Mouse (Mus musculus) kidney, postnatal 25 days (tissue): ENCODE data around the gene Ehd1.
"Not testable (repeated sequence)": the region's sequence is repeated elsewhere in the genome, so short reads cannot be mapped to it uniquely, and the experiment has no call there.

Source experiments
- DNase-seq, 2 experiments: peaks; one replicate each; pipeline ENCODE4 v3.0.0; 2021; ENCODE audit warnings: mixed read lengths in 2 of 2

The Ehd1 gene

DNA sequence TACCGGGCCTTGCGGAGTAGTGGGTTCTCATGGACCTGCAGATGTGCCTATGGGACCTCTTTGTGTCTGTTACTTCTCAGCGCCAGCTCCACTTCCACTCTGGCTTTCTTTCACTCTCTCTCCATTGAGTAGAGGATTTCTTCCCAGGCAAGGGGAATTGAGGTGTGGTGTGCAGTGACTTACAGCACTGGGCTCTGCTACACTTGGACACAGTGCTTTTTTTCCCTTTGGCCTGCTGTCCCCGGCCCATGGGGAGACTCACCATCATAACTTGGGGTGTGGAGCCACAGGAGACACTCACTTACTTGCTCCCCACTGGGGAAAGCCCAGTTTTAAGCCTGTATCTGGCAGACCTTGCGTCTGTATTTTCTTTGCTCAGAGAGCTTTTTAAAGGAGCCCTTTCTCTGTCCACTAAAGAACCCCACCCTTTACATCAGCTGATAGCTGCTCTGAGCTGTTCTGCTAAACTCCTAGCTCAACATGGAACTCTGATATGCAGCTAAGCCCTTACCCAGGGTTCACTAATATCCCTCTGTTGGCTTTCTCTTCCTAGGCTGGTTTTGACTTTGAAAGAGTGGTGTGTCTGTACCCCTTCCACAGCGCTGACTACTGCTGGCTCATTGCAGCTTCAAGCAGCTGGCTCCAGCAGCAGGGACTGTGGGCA is 3.1 kb downstream of the Ehd1 start:
- no peak for DNase-seq

DNA sequence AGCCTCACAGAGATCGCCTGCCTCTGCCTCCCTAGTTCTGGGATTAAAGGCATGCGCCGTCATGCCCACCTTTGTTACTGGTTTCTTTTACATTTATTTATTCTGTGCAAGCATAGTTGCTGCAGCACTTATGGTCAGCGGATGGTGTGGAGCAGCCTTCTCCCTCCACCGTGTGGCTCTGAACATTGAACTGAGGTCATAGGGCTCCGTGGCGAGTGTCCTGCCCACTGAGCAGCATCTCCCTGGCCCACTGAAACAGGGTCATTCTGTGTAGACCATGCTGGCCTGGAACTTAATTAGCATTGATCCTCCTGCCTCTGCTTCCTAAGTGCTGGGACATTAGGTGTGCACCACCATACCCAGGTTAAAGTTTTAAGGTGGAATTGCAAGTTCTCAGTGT is 4.0 kb downstream of the Ehd1 start:
- DNase-seq: peak; percentile 56 to 81

DNA sequence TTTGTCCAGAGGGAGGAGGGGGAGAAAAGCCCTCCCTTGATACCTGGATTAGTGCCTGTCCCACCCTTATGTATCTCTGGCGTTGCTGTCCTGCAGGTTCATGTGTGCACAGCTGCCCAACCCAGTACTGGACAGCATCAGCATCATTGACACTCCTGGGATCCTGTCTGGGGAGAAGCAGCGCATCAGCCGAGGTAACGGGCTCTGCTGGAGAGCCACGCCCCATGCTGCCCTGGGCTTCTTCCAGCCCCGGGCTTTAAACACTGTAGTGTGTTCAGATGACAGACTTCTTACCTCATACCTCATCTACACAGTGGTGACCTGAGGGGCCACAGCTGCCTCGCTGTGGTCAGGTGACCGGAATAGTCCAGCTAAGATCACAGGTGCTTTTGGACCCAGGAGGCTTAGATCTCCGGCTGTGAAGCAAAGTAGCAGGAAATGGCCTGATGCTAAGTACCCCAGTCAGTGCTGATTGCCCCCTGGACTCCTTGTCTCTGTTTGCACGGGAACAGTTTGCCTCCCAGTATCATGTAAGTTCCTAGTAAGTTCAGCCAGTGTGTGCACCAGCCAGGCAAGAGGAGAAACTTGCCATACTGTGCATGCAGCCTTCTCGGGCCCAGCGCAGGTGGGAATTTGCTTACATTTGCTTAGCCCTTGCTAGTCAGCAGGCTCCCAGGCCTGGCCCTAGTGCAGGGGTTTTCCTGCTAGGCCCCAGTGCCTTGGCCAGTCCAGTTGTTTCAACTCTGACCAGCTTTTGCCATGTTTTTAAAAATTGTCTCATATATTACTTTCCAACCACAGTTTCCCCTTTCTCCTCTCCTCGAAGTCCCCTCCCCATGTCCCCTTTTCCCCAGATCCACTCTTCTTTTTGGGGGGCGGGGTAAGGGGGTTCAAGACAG is 4.8 kb downstream of the Ehd1 start:
- no peak for DNase-seq

DNA sequence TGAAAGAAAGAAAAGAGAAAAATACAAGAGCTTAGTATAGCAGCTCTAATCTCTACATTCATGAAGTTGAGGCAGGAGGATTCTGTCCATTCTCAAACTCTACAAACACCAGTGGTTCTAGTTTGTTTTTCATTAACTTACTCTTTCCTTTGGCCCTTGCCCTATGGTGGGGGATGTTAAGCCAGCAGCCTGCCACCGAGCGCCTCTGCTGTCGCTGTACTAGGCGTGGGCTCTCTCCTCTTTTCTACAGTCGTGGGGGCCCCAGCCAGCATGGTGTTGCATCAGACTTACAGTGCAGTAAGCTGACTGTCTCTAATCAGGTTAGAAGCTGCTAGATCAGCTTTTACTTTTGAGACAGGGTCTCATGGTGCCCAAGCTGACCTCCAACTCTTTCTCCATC is 6.5 kb downstream of the Ehd1 start:
- DNase-seq: peak; percentile 60 to 65

DNA sequence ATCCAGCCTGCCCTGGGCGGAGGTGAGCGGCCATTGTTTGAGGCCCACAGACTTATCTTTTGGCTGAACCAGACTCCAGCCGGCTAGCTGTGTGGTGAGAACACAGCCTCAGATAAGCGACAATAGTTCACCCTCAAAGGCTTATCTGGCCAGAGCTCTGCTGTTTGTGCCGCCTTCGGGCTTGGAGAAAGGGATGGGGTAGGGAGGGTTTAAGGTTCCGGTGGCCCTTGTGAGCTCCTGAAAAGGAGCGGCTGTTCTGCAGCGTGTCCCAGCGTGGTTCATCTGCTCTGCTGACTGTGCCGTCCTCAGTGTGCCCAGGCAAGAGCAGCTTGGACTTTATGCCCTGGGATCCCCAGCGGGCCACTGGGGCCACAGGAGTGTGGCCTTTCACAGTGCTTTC is 8.0 kb downstream of the Ehd1 start:
- peak; percentile 48 to 80 for DNase-seq

DNA sequence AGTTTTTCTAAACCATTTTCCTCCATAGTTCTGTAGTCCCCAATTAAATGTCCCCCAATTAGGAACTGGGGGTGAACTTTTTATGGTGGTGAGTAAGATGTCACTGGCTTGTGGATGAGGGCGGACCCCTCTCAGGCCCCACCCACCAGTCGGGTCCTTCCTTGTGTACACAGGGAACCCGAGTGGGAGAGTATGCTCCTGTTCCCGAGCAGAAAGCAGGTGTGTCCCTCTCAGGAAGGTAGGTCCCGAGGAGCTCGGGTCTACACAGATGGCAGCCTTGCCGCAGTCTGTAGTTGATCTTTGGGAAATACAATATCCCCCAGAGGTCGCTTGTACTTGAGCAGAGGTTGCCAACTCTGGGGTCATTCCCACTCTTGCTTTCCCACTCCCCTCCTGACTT is 8.7 kb downstream of the Ehd1 start:
- no peak for DNase-seq

DNA sequence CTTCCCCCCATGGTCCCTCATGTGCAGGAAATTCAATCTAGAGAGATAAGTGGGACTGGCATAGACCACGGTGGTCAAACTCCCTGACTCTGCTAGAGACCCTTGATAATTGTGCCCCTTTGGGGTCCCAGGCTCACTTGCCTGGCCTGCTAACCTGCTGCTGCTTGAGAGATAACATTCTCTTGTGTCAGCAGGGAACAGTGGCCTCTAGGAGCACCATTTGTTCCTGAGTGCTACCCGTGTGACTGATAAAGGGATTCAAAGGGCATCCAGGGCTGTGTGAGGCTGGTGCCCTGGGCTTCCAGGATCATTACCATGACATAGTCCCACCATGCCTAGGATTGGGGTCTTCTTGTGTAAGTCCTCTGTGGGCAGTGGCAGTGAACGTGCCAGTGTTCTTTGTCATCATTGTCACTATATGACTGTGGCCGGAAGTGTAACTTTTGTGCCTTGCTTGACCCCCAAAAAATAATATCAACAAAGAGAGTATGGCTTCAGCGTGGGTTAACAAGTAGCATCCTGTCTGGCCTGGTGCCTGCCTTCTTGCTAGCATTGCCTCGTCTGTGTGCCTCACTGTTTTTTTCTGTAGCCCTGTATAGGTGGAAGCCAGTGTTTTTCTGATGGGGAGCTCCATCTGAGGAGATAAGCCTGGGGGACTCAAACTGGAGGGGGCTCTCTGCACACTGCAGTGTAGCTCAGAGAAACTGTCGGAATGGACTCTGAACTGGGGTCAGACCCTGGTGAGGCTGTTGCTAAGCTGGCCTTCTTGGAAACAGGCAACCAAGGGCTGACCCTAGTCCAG is 9.3 kb downstream of the Ehd1 start:
- DNase-seq: peak; percentile 58 to 70

DNA sequence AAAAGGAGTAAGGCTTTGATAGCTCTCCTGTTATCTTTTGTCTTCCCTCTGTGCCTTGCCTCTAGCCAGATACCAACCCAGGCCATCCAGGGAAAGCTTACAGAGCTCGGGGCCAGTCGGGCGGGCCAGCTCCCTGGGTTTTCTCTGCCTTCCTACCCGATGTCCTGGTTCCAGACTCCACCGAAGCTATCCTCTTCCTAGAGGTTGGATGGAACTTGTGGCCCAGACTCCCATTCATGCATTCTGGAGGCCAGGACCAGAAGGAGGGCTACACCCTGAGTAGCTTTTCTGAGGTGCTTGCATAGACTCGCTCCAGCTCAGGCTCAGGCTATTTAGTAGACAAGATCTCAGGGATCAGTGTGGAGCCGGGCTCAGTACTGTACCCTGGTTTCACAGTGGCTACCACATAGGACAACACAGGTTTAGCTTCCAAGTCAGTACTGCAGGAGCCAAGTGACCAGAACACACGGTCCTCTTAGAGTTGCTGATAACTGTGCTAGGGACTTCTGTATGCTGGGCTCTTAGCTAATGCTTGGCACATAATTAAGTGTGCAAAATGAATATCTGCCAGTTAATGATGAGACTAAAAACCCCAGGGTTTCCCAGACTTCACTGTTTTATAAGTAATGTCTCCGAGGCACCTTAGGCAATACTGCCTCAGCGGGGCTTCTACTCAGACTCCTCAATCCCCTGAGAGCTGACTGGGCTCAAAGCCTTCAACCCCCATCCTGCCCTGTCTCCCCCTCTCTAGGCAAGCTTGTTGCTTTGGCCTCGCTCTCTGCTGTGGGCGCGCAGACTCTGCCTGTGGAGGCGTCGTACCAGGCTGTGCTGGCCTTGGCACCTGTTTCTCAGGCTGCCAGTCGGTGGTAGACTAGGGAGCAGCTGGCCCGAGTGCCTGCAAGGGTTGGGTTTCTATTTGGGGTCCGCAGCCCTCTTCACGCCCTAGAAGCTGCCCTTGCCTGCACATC is 10.2 kb downstream of the Ehd1 start:
- peak in 1 of 2 experiments; percentile 46 for DNase-seq

DNA sequence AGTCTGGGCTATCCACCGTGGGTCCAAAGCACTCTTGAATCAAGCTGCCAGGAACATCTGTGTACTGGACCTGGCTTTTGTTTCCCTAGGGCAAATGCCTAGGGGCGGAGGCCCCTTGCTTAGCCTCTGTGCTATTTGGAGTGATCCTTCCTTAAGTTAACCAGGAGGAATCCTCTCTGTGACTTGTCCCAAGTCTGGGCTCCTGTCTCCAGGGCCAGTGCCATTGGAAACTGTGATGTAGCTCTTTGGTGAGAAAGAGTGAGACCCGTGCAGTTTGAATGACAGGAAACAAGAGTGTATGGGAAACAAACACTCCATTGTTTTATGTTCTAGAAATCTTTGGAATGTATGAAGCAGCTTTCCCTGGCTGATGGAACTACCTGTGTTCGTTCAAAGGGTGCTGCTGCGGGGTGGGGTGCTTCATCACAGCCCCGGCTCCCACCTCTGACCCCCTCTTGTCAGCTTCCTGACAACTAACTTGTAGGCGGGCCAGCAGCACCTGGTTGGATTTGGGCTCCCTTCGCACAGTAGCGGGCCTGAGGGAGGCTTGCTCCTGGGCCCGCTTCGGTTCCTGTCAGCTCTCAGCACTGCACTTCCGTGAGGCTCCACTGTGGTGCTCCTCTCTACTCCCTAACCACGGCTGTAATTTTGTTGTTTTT is 11.8 kb downstream of the Ehd1 start:
- DNase-seq: no peak

DNA sequence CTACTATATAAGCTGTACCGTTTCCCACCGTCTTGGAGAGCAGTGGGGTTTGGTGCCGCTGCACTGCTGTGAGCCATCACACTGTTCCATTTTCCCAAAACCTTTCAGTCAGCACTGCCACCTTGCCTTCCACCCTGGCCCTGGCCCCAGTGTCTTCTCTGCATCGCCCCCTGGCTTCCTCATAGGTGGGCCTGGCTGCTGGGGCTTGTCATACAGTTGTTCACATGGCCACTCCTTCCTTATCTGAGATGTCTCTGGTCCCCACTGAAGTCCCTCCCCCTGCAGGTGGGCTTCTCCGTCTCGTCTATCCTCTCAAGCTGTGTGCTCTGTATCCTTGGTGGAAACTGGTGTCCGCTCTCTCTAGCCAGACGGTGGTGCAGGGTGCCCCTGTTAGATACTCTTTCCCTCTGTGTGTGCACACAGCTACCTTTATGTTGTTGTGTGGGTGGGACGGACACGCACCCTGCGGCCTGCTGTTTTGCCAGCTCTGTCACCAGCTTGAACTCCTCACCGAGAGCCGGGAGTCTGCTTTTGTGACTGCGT is 13.2 kb downstream of the Ehd1 start:
- DNase-seq: no peak

DNA sequence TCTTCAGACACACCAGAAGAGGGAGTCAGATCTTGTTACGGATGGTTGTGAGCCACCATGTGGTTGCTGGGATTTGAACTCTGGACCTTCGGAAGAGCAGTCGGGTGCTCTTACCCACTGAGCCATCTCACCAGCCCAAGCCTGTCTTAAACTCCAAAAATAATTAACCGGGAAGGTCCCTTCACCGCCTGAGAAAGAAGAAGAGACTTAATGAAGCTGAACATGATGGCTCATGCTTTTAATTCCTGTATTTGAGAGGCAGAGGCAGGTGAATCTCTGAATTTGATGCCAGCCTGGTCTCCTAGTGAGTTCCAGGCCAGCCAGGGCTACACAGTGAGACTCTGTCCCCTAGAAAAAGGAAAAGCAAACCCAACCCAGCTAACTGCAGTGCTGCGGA is 14.2 kb downstream of the Ehd1 start:
- not testable (repeated sequence) for DNase-seq

DNA sequence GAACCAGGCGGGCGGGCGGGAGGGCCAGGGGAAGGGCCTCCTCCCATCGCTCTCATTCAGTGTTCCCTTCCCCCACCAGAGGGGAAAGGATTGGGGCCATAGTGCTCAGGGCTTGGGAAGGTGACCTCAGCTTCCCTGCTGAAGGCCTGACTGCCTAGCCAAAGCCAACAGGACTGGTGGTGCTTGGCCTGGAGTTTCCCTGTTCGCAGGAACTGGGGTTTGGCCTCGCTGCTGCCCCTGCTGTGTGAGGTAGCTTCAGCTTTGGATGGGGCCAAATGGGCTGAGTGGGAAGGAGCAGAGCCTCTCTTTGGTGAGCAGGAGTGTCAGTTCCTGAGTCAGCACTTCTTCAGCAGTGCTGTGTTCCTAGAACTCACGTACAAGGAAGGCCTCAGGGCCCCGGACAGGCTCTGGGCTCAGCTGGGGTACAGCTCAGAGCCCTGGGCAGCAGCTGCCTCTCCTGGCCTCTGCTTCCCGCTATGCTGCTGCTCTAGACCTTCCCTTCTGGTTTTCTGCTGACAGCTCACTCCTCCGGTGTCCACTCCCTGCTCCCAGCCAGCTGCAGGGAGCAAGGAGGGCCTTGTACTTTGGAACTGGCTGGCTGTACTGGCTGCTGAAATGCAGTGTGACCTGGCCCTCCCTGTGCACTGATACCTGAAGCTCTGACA is 14.7 kb downstream of the Ehd1 start:
- DNase-seq: peak; percentile 68 to 93

DNA sequence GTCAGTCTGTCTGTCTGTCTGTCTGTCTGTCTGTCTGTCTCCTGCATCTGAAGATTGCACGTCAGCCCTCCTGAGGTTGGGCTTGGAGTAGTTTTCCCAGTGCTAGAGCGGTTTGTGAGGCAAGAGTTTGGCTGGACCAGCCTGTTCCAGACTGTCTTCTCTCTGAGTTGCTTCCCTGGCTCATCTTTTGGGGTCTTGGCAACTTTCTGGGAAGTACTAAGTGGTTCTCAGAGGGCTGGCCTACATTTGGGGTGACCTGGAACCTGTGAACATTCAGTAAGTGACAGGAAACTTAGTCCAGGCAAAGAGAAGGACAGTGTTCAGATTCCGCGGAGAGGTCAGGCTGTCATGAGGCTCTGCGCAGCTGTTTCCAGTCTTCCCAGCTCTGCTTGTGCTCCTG is 15.7 kb downstream of the Ehd1 start:
- no peak for DNase-seq

DNA sequence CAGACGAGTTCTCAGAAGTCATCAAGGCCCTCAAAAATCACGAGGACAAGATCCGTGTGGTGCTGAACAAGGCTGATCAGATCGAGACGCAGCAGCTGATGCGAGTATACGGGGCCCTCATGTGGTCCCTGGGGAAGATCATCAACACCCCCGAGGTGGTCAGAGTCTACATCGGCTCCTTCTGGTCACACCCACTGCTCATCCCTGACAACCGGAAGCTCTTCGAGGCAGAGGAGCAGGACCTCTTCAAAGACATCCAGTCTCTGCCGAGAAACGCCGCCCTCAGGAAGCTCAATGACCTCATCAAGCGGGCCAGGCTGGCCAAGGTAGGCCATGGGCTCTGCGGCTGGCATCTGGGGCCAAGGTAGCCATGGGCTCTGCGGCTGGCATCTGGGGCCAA is 17.8 kb downstream of the Ehd1 start:
- no peak for DNase-seq

DNA sequence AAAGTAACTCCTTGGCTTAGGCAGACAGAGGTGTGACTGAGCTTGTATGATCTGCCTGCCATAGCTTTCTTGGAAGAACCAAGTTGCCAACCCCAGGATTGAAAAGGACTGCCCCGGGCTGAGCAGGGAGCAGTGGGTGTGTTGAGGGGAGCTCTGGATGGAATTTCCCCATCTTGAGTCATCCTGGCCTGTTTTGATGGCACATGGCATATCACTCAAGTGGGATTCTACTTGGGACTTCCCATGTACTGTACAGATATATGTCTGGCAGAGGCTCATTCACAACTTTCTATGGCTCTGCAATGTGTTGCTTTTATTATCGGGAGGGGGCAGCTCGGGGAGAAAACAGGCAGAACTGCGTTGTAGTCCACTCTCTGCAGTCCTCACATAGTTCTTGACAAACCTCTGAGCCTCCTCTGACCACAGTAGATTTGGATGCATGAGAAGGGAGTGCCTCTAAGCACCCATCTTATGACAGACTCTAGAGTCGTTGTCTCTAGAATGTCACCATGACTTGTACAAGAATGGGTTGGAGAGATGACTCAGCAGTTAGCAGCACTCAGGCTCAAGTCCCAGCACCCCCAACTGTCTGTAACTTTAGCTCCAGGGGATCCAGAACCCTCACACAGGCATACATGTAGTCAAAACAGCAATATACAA is 20.2 kb downstream of the Ehd1 start:
- DNase-seq: no peak

DNA sequence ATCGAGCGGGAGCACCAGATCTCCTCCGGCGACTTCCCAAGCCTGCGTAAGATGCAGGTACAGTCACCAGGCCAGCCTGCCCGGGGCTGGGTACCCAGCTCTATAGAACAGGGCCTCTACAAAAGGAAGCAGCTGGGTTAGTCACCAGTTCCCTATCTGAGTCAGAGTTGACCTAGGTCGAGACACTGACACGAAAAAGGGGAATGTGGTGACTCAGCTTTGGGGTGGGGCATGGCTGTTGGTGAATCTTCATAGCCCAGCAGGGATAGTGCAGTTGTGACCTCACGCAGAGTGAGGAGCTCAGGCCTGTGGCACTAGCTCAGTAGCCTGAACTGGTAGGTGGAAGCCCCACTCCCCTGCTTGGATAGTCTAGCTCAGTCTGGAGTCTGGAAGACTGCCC is 21.1 kb downstream of the Ehd1 start:
- peak; percentile 55 to 63 for DNase-seq

DNA sequence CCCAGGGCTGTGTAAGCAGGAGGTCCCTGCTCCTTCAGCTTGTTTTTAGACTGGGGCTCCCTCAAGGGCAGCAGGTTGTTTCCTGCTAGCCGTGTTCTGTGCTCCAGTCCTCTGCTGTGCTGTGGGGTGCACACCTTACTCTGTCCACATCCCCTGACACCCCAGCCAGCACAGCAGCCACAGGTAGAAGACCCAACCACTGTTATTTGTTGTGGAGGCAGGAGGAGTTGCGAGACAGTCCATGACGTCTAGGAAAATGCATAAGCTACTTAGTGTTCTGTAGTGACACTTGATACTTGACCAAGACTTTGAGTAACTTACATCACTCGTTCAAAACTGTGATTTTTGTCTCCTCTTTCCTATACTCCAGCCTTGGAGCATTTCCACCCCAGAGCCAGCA is 22.5 kb downstream of the Ehd1 start:
- no peak for DNase-seq

DNA sequence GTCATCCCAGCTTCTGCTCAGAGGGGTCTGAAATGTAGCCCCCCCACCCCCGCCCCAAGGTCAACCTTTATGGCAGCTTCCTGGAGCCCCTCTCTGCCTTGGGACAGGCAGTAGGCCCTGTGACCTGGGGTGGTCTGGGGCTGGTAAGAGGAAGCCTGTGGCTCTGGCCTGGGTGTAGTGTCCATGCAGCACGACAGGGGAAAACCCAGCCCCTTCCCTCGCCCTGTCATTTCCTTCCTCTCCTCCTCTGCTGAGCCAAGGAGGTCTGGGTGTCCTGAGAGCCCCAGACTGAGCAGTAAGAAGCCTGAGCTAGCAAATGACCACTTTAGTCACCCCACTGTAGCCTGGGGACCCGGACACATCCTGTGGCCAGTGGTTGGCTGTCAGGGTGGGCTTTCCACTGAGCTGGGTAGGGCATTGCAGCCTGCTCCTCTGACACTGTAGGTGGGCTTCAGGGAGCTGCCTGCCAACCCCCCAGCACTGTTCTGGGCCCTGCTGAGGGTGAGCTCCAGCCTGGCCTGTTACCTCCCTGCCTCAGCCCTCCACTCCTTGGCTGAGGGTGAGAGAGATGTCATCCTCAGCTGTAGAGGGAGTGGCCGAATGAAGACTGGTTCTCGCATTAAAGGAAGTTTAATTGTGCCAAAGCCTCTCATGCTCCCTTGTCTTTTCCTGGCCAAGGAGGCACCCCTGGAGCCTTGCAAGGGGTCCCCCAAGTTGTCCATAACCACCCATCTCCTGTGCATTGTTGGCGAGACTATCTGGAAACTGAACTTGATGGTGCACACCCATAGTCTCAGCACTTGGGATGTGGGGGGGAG is 23.1 kb downstream of the Ehd1 start:
- peak in 1 of 2 experiments; percentile 64 for DNase-seq

DNA sequence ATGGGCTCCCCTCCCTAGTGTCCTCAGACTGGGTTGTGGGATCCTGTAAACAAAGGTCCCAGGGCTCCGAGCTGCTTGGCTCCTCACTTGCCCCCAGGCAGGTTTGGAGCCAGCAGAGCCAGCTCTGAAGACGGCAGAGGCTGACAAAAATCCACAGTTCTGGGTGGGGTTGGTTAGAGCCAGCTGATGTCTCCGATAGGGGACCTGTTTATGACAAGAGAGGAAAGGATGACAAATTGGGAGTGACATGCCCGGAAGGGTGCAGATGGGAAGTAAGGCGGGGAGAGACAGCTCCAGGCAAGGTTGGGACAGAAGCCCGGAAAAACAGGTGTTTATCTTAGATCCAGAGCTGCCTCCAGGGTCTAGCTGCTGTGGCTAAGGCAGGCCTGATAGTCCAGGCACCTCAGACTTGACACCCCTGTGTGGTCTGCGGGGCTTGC is 23.9 kb downstream of the Ehd1 start:
- DNase-seq: peak; percentile 42 to 77
